Mouse (Mus musculus): Measurements from ENCODE around the gene Kcnip4.

GRCm38 (mm10) chr5:48633631-48634030 is 891.1 kb downstream of the Kcnip4 start:
- TF ChIP-seq CTCF (IDR thresholded peaks at IDR 0.05; ENCODE audit: extremely low read depth, insufficient read length, insufficient replicate concordance, low read depth, low read length) (no peak), POLR2A (IDR thresholded peaks at IDR 0.05; ENCODE audit: low read depth, low read length) (no peak)

Measured in small intestine, adult 2 months (tissue).